13 mouse cellular contexts compared by ENCODE assay signal in the genomic region with DNA sequence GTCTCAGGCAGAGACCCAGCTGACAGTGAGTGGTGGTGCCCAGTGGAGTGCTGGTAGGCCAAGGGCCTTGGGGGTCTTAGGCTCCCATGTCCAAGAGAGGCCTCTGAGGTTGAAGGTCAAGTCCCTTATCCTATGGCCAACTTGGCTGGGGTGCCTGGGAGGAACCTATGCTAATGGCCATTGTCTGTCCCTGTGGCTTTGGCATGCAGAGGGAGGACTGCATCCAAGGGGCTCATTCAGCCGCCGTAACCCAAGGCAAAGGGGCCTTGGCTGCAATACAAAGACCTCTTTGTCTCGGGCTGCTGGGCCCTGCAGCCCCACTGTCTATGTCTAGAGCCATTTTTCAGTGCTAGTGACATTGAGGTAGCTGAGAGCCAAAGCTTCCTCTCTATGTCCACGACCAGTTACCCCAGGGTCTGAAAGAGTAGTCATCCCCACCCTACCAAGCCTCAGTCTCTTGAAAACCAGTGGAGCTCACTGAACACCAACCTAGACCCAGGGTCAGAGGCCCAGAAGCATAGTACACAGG. TPM values are rescaled to one million over a fixed set of nuclear protein-coding genes. Genes with fewer than 3 reads are reported as not detected.
A peak's percentile ranks its signal among the peaks of the same experiment; 100 is the strongest.
DNase-seq lines count a peak whose midpoint lies in the region; ATAC-seq and TF ChIP-seq lines count a peak whose summit lies in the region.
"Had no signal": no experiment of that assay in that cellular context is flagged by ENCODE, and none has a peak within 500 bp of the region (broad histone marks: within the 10 kb centered on the region; RNA-seq: fewer than 3 reads in every experiment).

No protein-coding gene starts in this region.

- no peak for TF ChIP-seq CTCF in ES-Bruce4 (IDR thresholded peaks at IDR 0.05; ENCODE audit: low read depth, low read length)
- TF ChIP-seq CTCF in brain, embryonic 14.5 days (IDR thresholded peaks at IDR 0.05; ENCODE audit: borderline replicate concordance, extremely low read depth, insufficient read depth, insufficient read length), result no peak
- no peak for TF ChIP-seq CTCF in thymus, adult 2 months (IDR thresholded peaks at IDR 0.05; ENCODE audit: borderline replicate concordance, control insufficient read depth, extremely low read depth, insufficient read depth, low read length, poor library complexity)
- no peak for TF ChIP-seq CTCF in intestine, postnatal 0 days (IDR thresholded peaks at IDR 0.05; ENCODE audit: low read depth)

- H3K27me3 ChIP-seq in ES-Bruce4 (ENCODE audit: control insufficient read depth, insufficient read depth, low read length, poor library complexity, severe bottlenecking), result no peaks in the 10 kb centered on the region
- no peaks in the 10 kb centered on the region for H3K27me3 ChIP-seq in hindbrain, embryonic 13.5 days
- H3K27me3 ChIP-seq in midbrain, embryonic 13.5 days, result no peaks in the 10 kb centered on the region
- H3K27me3 ChIP-seq in thymus, adult 2 months (ENCODE audit: control insufficient read depth, insufficient read depth, low read length), result no peaks in the 10 kb centered on the region
- no peaks in the 10 kb centered on the region for H3K27me3 ChIP-seq in intestine, postnatal 0 days (replicated peaks; ENCODE audit: control insufficient read depth, insufficient read depth, low read length)

- peaks cover 8% of the 10 kb centered on the region for H3K4me1 ChIP-seq in ES-Bruce4 (ENCODE audit: control insufficient read depth, insufficient read depth, low read length)
- H3K4me1 ChIP-seq in hindbrain, embryonic 13.5 days (replicated peaks), result peaks cover 56% of the 10 kb centered on the region
- peaks cover 48% of the 10 kb centered on the region for H3K4me1 ChIP-seq in midbrain, embryonic 13.5 days (replicated peaks)
- H3K4me1 ChIP-seq in thymus, adult 2 months (replicated peaks; ENCODE audit: control insufficient read depth, insufficient read depth, low read length), result peaks cover 18% of the 10 kb centered on the region
- H3K4me1 ChIP-seq in intestine, postnatal 0 days (replicated peaks; ENCODE audit: control insufficient read depth, insufficient read depth, low read length), result no peaks in the 10 kb centered on the region

- peak; percentile 79; the same call in 1 of the 2 replicates for TF ChIP-seq EP300 in ES-Bruce4 (IDR thresholded peaks at IDR 0.05; ENCODE audit: insufficient read depth, low read depth, low read length)

- H3K9ac ChIP-seq in ES-Bruce4 (ENCODE audit: low read depth, poor library complexity, severe bottlenecking), result no peak overlapping the region
- no peak overlapping the region for H3K9ac ChIP-seq in hindbrain, embryonic 13.5 days
- H3K9ac ChIP-seq in midbrain, embryonic 13.5 days (replicated peaks), result no peak overlapping the region
- no peak overlapping the region for H3K9ac ChIP-seq in intestine, postnatal 0 days (ENCODE audit: low read depth, low read length)

- 18% methylated on average over 4 of the region's 4 CpGs for WGBS in hindbrain, embryonic 13.5 days
- 21% methylated on average over 4 of the region's 4 CpGs for WGBS in midbrain, embryonic 13.5 days
- WGBS in thymus, adult 2 months, result 95% methylated on average over 4 of the region's 4 CpGs
- WGBS in intestine, postnatal 0 days, result 83% methylated on average over 4 of the region's 4 CpGs

- no peak overlapping the region for H3K4me2 ChIP-seq in hindbrain, embryonic 13.5 days
- H3K4me2 ChIP-seq in midbrain, embryonic 13.5 days (replicated peaks), result no peak overlapping the region
- H3K4me2 ChIP-seq in intestine, postnatal 0 days (replicated peaks; ENCODE audit: low read depth), result no peak overlapping the region

- no peak for TF ChIP-seq POLR2A in ES-Bruce4 (IDR thresholded peaks at IDR 0.05; ENCODE audit: insufficient read depth, low read length)
- no peak for TF ChIP-seq POLR2A in brain, embryonic 14.5 days (IDR thresholded peaks at IDR 0.05; ENCODE audit: borderline replicate concordance, extremely low read depth, insufficient read depth, insufficient read length, poor library complexity, severe bottlenecking)
- no peak for TF ChIP-seq POLR2A in thymus, adult 2 months (IDR thresholded peaks at IDR 0.05; ENCODE audit: control insufficient read depth, extremely low read depth, insufficient read depth, low read length, poor library complexity)

- H3K9me3 ChIP-seq in ES-Bruce4 (replicated peaks; ENCODE audit: control insufficient read depth, insufficient read depth, low read length, poor library complexity, severe bottlenecking), result no peaks in the 10 kb centered on the region
- H3K9me3 ChIP-seq in hindbrain, embryonic 13.5 days, result no peaks in the 10 kb centered on the region
- H3K9me3 ChIP-seq in midbrain, embryonic 13.5 days, result no peaks in the 10 kb centered on the region
- H3K9me3 ChIP-seq in intestine, postnatal 0 days (ENCODE audit: control insufficient read depth), result no peaks in the 10 kb centered on the region

- peak; percentile 52 for ATAC-seq in hindbrain, embryonic 13.5 days (ENCODE audit: low FRiP score)
- ATAC-seq in midbrain, embryonic 13.5 days, result peak; percentile 59
- no peak for ATAC-seq in intestine, postnatal 0 days

- H3K27ac ChIP-seq in ES-Bruce4 (ENCODE audit: insufficient read depth, low read length), result no peak overlapping the region
- peak overlapping the region; percentile 85 for H3K27ac ChIP-seq in hindbrain, embryonic 13.5 days
- H3K27ac ChIP-seq in midbrain, embryonic 13.5 days, result peak overlapping the region; percentile 79
- no peak overlapping the region for H3K27ac ChIP-seq in thymus, adult 2 months (ENCODE audit: control insufficient read depth, insufficient read depth, low read length)
- no peak overlapping the region for H3K27ac ChIP-seq in intestine, postnatal 0 days (ENCODE audit: low read depth, low read length)

- DNase-seq in brain, embryonic 14.5 days (ENCODE audit: low read depth), result peak; percentile 92
- DNase-seq in testis, postnatal 14 days (ENCODE audit: low spot score), result no peak
- DNase-seq in thymus, adult 2 months, result no peak
- DNase-seq in urinary bladder, postnatal 10 days (ENCODE audit: low spot score), result no peak
- DNase-seq: kidney, adult 11 months; liver had no signal

- H3K36me3 ChIP-seq in ES-Bruce4 (ENCODE audit: control insufficient read depth, insufficient read depth, low read length, poor library complexity, severe bottlenecking), result no peaks in the 10 kb centered on the region
- H3K36me3 ChIP-seq in hindbrain, embryonic 13.5 days, result no peaks in the 10 kb centered on the region
- no peaks in the 10 kb centered on the region for H3K36me3 ChIP-seq in midbrain, embryonic 13.5 days
- no peaks in the 10 kb centered on the region for H3K36me3 ChIP-seq in thymus, adult 2 months (ENCODE audit: control insufficient read depth, insufficient read depth, low read length)
- H3K36me3 ChIP-seq in intestine, postnatal 0 days (ENCODE audit: control insufficient read depth, insufficient read depth), result no peaks in the 10 kb centered on the region
- H3K36me3 ChIP-seq: G1E had no signal

- H3K4me3 ChIP-seq in ES-Bruce4 (ENCODE audit: low read depth, low read length), result no peak overlapping the region
- no peak overlapping the region for H3K4me3 ChIP-seq in hindbrain, embryonic 13.5 days
- H3K4me3 ChIP-seq in midbrain, embryonic 13.5 days (replicated peaks), result no peak overlapping the region
- no peak overlapping the region for H3K4me3 ChIP-seq in thymus, adult 2 months (ENCODE audit: control insufficient read depth, insufficient read depth, low read length)
- H3K4me3 ChIP-seq in intestine, postnatal 0 days (ENCODE audit: low read depth, low read length), result no peak overlapping the region

RNA-seq across cellular contexts. Expression of a gene that starts 19.1 kb away (rescaled TPM):
- polyA plus RNA-seq in ES-Bruce4 (2011; ENCODE audit: insufficient read depth, insufficient read length, low read depth, missing spikeins), result 31.1 and 31.9 TPM in 2 replicates
- polyA plus RNA-seq in brain, embryonic 14.5 days (2012; rRNA removed), result 30.5 and 42.4 TPM in 2 replicates
- polyA plus RNA-seq in hindbrain, embryonic 13.5 days (2015; fragmentation: Nextera tagmentation; extraction: Ambion mirVana), result 17.5 and 19.2 TPM in 2 replicates
- polyA plus RNA-seq in midbrain, embryonic 13.5 days (2015; fragmentation: Nextera tagmentation; extraction: Ambion mirVana), result 21.4 and 27.9 TPM in 2 replicates
- 159 and 219 TPM in 2 replicates for polyA plus RNA-seq in thymus, adult 2 months (2012; rRNA removed)
- polyA plus RNA-seq in intestine, postnatal 0 days (2015; fragmentation: Nextera tagmentation; extraction: Ambion mirVana), result 3.6 and 3.7 TPM in 2 replicates

RNA-seq across cellular contexts. Expression of a gene that starts 44.2 kb away (rescaled TPM):
- 37.7 and 41.1 TPM in 2 replicates for polyA plus RNA-seq in ES-Bruce4 (2011; ENCODE audit: insufficient read depth, insufficient read length, low read depth, missing spikeins)
- polyA plus RNA-seq in brain, embryonic 14.5 days (2012; rRNA removed), result 139 and 192 TPM in 2 replicates
- polyA plus RNA-seq in hindbrain, embryonic 13.5 days (2015; fragmentation: Nextera tagmentation; extraction: Ambion mirVana), result 72.2 and 78.9 TPM in 2 replicates
- 44.9 and 55.9 TPM in 2 replicates for polyA plus RNA-seq in midbrain, embryonic 13.5 days (2015; fragmentation: Nextera tagmentation; extraction: Ambion mirVana)
- 63.9 and 105 TPM in 2 replicates for polyA plus RNA-seq in thymus, adult 2 months (2012; rRNA removed)
- 54.4 and 65.2 TPM in 2 replicates for polyA plus RNA-seq in intestine, postnatal 0 days (2015; fragmentation: Nextera tagmentation; extraction: Ambion mirVana)

RNA-seq across cellular contexts. Expression of a gene that starts 50.9 kb away (rescaled TPM):
- polyA plus RNA-seq in ES-Bruce4 (2011; ENCODE audit: insufficient read depth, insufficient read length, low read depth, missing spikeins), result not detected in 2 replicates
- not detected in 2 replicates for polyA plus RNA-seq in brain, embryonic 14.5 days (2012; rRNA removed)
- polyA plus RNA-seq in hindbrain, embryonic 13.5 days (2015; fragmentation: Nextera tagmentation; extraction: Ambion mirVana), result not detected in 2 replicates
- polyA plus RNA-seq in midbrain, embryonic 13.5 days (2015; fragmentation: Nextera tagmentation; extraction: Ambion mirVana), result not detected in 2 replicates
- not detected in 2 replicates for polyA plus RNA-seq in thymus, adult 2 months (2012; rRNA removed)
- not detected in 2 replicates for polyA plus RNA-seq in intestine, postnatal 0 days (2015; fragmentation: Nextera tagmentation; extraction: Ambion mirVana)
- polyA plus RNA-seq: frontal cortex, adult 2 months; G1E; stomach, embryonic 16.5 days had no signal

Comparison
In these comparisons a context has a peak if more than half of its experiments do, and no peak if none do; other contexts are left out.
1. H3K27ac ChIP-seq: peak in hindbrain, embryonic 13.5 days (single experiment) and midbrain, embryonic 13.5 days (single experiment); none in ES-Bruce4 (single experiment), thymus, adult 2 months (single experiment) and intestine, postnatal 0 days (single experiment).